Mouse (Mus musculus): ENCODE data around the gene Gtf3c1. TPM values are rescaled to one million over a fixed set of nuclear protein-coding genes. Genes with fewer than 3 reads are reported as not detected.

Gtf3c1 gene
- total RNA-seq, 2 experiments from 2014 or later, result 68.4 to 72.4 TPM

GRCm38 (mm10) chr7:125625829-125626228 lies 81.8 kb downstream of the Gtf3c1 start:
- no peak for DNase-seq
- intact Hi-C loops (cut with DNase I), result no loop called here

- DNase-seq, result no peak
- intact Hi-C loops (cut with DNase I), result no loop called here
Measured at GRCm38 (mm10) chr7:125625219-125625618, 82.4 kb downstream of the Gtf3c1 start.

DNA sequence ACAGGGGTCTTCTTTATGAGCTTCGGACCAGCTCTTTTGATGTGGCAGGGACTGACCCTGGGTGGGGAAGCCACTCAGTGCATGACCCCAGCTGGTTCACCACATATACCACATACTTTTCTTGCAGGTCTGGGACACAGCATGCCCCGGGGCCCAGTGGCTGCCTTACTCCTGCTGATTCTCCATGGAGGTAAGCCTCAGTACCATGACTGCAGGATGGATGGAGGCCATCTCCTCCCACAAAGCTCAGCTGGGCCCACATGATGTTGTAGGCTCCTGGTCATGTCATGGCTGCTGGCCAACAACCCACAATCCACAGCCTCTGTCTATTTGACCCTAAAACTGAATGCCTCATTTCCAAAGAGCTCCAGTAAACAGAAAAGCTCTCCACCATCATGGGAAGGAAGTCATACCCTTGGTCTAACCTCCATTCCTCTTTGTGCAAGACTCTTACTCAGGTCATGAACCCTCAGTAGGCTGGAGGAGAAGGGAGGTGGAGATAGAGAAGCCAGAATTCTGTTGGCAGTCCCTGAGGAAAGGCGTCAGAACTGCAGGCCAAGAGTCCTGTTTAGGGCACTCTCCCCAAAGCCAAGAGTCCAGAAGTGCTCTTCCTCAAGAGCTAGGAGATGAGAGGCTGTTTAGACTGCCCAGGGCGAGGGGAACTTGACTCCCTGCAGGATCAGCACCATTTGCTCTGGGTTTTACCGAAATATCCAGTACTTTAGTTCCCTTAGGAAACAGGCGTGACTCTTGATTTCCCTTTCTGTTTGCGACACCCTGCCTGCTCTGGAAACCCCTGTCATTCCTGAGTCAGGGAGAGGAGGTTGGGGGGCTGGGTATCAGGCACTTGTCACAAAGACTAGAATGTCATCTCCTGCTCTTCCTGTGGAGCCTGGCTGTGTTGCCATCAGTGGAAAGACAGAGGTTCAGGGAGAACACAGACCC lies 84.6 kb downstream of the Gtf3c1 start:
- no peak for DNase-seq
- intact Hi-C loops (cut with DNase I), result no loop called here

GRCm38 (mm10) chr7:125620077-125620476 lies 87.5 kb downstream of the Gtf3c1 start:
- intact Hi-C loops (cut with DNase I), result no loop called here
- no peak for DNase-seq

DNA sequence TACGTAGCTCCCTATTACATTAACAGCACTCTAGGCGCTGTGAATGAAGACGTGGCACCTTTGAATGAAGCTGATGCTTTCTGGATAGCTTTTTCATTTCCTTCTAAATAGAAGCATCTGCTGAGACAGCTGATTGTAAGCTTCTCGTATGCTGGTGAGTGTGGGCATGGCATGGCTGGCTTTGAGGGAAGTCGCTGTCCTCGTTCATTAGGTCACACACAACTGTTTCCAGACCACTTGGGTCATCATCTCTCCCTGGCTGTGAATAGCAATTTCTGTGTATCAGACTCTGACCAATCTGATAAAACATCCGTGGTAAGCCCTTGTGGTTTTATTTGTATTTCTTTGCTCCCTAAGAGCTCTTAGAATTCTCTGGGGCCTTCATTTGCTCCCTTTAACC lies 89.6 kb downstream of the Gtf3c1 start:
- intact Hi-C loops (cut with DNase I), result no loop called here
- DNase-seq, result no peak

DNA sequence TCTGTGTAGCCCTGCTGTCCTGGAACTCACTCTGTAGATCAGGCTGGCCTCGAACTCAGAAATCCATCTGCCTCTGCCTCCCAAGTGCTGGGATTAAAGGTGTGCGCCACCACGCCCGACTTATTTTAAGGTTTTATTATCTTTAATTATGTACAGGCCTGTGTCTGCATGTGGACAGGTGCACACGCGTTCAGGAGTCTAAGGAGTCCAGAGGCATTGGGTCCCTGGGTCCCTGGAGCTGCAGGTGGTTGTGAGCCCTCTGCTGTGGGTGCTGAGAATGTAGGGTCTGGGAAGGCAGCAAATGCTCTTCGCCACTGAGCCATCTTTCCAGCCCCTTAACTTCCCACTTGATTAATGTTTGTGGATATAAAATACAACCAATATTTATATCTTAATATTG lies 92.1 kb downstream of the Gtf3c1 start:
- intact Hi-C loops (cut with DNase I), result no loop called here
- no peak for DNase-seq

- no peak for DNase-seq
- intact Hi-C loops (cut with DNase I), result no loop called here
Measured at GRCm38 (mm10) chr7:125613579-125613978, 94.0 kb downstream of the Gtf3c1 start.

DNA sequence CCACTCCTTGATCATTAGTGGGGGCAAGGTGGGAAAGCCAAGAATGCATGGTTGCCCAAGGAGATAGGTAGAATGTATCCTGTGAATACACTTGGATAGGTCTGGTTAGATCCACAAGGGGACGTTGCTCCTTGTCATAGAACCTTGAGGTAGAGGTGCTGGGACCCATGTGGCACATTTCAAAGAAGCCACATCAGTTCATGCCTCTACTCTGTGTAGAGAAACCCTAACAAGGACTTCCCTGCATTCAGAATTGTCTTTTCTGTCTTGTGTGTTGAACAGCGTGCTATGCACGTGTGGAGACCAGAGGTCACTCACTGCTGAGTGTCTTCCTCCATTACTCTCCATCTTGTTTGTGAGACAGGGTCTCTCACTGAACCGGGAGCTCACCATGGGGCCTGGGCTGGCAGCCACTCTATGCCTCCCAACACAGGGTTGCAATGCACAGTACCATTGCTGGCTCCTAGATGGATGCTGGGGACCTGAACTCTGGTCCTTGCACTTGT lies 99.3 kb downstream of the Gtf3c1 start:
- intact Hi-C loops (cut with DNase I), result no loop called here
- no peak for DNase-seq

- no peak for DNase-seq
Measured at GRCm38 (mm10) chr7:125607384-125608182, 100.0 kb downstream of the Gtf3c1 start.

GRCm38 (mm10) chr7:125606265-125607164 lies 101.1 kb downstream of the Gtf3c1 start:
- intact Hi-C loops (cut with DNase I), result no loop called here
- DNase-seq, result no peak

More at GRCm38 (mm10) chr7:125607384-125608182, 100.0 kb downstream of the Gtf3c1 start:
- intact Hi-C loops (cut with DNase I), result no loop called here

- DNase-seq, result no peak
- intact Hi-C loops (cut with DNase I), result no loop called here
Measured at GRCm38 (mm10) chr7:125605725-125606139, 101.8 kb downstream of the Gtf3c1 start.

GRCm38 (mm10) chr7:125604362-125605319 lies 102.9 kb downstream of the Gtf3c1 start:
- intact Hi-C loops (cut with DNase I), result no loop called here

GRCm38 (mm10) chr7:125603185-125603631 lies 104.4 kb downstream of the Gtf3c1 start, which contains the start of gene Il21r:
Il21r (plus strand) TSS chr7:125603429.
- intact Hi-C loops (cut with DNase I), result no loop called here
- peak in 1 of 2 experiments; percentile 22 for DNase-seq

More at GRCm38 (mm10) chr7:125604362-125605319, 102.9 kb downstream of the Gtf3c1 start:
- no peak for DNase-seq

DNA sequence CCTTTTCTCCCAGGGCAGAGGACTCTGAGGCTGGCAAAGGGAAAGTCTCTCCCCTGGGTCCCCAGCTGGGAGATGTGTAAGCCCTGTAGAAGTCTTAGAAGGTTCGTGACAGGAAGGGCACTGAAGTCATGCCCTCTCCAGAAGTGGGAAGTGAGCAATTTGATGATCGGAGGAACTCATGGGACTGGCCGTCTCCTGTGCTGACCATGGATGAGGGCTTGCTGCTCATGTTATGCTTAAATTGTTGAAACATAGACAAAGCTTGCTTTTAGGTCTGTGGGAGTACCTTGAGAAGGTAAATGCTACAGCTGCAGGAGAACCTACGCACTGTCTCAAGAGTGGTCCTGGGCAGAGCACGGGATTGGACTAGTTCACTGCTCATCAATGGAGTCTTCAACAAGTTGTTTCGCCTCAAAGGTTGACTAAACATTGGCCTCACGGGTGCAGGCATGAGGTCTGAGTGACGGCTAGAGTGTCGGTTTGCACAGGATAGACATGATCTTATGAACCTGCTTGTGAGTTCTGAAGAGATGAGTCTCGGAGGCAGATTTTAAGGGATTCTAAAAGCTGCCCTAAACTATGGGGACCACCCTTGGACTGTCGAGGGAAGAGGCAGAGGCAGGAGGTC lies 105.6 kb downstream of the Gtf3c1 start:
- intact Hi-C loops (cut with DNase I), result no loop called here
- DNase-seq, result no peak

- intact Hi-C loops (cut with DNase I), result no loop called here
- DNase-seq, result no peak
Measured at GRCm38 (mm10) chr7:125601280-125601670, 106.3 kb downstream of the Gtf3c1 start.

DNA sequence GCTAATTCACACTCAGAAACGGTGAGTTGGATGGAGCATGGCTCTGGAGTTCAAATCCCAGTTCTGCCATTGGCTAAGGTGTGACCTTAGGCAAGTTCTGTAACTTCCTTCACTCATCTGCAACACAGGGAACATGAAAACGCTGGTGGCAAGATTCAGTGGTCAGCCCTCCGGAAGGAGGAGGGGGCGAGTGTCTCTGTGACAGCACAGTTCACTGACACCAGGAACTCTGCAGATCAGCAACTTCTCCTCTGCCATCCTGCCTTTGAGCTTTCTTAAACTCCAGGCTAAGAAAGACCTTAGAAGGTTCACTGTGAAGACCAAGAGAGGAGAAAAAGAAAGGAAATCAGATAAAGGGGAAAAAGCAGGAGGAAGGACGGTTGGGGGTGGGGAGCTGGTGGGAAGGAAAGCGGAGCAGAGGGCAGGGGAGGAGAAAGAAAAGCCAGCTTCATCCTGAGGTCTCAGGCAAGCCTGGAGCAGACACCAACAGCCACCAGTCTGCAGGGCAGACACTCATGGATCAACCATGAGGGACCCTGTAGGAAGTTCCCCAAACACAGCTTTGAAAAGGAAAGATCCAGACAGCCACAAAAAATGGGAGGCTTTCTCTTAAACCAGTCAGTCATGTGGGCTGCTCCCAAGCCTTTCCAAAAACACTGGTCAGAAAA lies 106.8 kb downstream of the Gtf3c1 start:
- intact Hi-C loops (cut with DNase I), result no loop called here

DNA sequence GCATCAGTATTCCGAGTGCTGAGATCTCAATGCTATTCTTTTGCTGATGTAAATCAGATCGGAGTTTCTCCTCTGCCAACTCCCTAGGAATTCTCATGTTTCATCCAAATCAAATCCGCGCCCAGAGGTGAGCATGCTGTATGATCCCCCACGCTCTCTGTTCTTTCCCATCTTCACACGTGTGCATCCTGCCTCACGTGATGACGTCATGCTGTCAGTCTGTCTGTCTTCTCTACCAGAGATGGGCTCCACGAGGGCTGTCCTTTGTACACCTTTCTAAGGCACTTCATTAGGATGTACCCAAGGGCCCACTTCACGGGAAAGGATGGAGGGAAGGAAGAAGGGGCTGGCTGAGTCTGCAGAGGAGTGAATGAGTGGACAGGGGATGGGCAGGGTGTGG lies 107.4 kb downstream of the Gtf3c1 start:
- intact Hi-C loops (cut with DNase I), result no loop called here
- DNase-seq, result no peak

More for the DNA sequence above, 106.8 kb downstream of the Gtf3c1 start:
- DNase-seq, result no peak
